Mouse (Mus musculus) spleen, embryonic (tissue): ENCODE data around the gene Lrrc4.

Experiments
- CTCF ChIA-PET: fragments of 350-600 bp; sonication (Branson Sonifier 250); formaldehyde crosslinking; loops from one replicate; lab custom pipeline; 2022; lab: Charles Lee

The Lrrc4 gene

GRCm38 (mm10) chr6:28826689-28827389 lies 4.7 kb downstream of the Lrrc4 start:
- CTCF ChIA-PET: interaction anchor here (0.5 to 0.7 kb wide), 2 partner anchors 417 to 1276 kb away, joined by 3 to 4 read pairs; no protein-coding TSS in a partner anchor

- CTCF ChIA-PET: no interaction called here
Measured at GRCm38 (mm10) chr6:28825894-28826293, 5.7 kb downstream of the Lrrc4 start.

- CTCF ChIA-PET: no interaction called here
Measured at GRCm38 (mm10) chr6:28823802-28824201, 7.7 kb downstream of the Lrrc4 start.

- CTCF ChIA-PET: no interaction called here
Measured at GRCm38 (mm10) chr6:28823375-28823774, 8.2 kb downstream of the Lrrc4 start.

GRCm38 (mm10) chr6:28822296-28822695 lies 9.3 kb downstream of the Lrrc4 start:
- CTCF ChIA-PET: no interaction called here

GRCm38 (mm10) chr6:28819509-28820358 lies 11.8 kb downstream of the Lrrc4 start:
- CTCF ChIA-PET: no interaction called here

GRCm38 (mm10) chr6:28817039-28817438 lies 14.5 kb downstream of the Lrrc4 start:
- CTCF ChIA-PET: no interaction called here

GRCm38 (mm10) chr6:28814895-28815294 lies 16.7 kb downstream of the Lrrc4 start:
- CTCF ChIA-PET: no interaction called here

GRCm38 (mm10) chr6:28813057-28813456 lies 18.5 kb downstream of the Lrrc4 start:
- CTCF ChIA-PET: no interaction called here

- CTCF ChIA-PET: interaction anchor here (1.0 kb wide), 1 partner anchor 273 kb away, joined by 3 read pairs; no protein-coding TSS in a partner anchor
Measured at GRCm38 (mm10) chr6:28804751-28805150, 26.8 kb downstream of the Lrrc4 start.

- CTCF ChIA-PET: interaction anchor here (1.0 kb wide), 1 partner anchor 272 kb away, joined by 3 read pairs; no protein-coding TSS in a partner anchor
Measured at GRCm38 (mm10) chr6:28803678-28804279, 27.8 kb downstream of the Lrrc4 start.

GRCm38 (mm10) chr6:28800976-28801375 lies 30.6 kb downstream of the Lrrc4 start:
- CTCF ChIA-PET: no interaction called here

- CTCF ChIA-PET: no interaction called here
Measured at GRCm38 (mm10) chr6:28799818-28800217, 31.7 kb downstream of the Lrrc4 start.

- CTCF ChIA-PET: no interaction called here
Measured at GRCm38 (mm10) chr6:28795792-28796515, 35.6 kb downstream of the Lrrc4 start.

- CTCF ChIA-PET: no interaction called here
Measured at GRCm38 (mm10) chr6:28795380-28795779, 36.2 kb downstream of the Lrrc4 start.

- CTCF ChIA-PET: no interaction called here
Measured at GRCm38 (mm10) chr6:28791809-28792208, 39.7 kb downstream of the Lrrc4 start.

GRCm38 (mm10) chr6:28791183-28791582 lies 40.4 kb downstream of the Lrrc4 start:
- CTCF ChIA-PET: interaction anchor here (0.5 kb wide), 1 partner anchor 41 kb away, joined by 3 read pairs; no protein-coding TSS in a partner anchor

GRCm38 (mm10) chr6:28789685-28790084 lies 41.9 kb downstream of the Lrrc4 start:
- CTCF ChIA-PET: no interaction called here

GRCm38 (mm10) chr6:28787133-28787532 lies 44.4 kb downstream of the Lrrc4 start:
- CTCF ChIA-PET: no interaction called here

GRCm38 (mm10) chr6:28785770-28786169 lies 45.8 kb downstream of the Lrrc4 start:
- CTCF ChIA-PET: no interaction called here

GRCm38 (mm10) chr6:28783953-28784352 lies 47.6 kb downstream of the Lrrc4 start:
- CTCF ChIA-PET: no interaction called here
